Mouse (Mus musculus): Measurements from ENCODE around the gene Mvp. TPM values are rescaled to one million over a fixed set of nuclear protein-coding genes. Genes with fewer than 3 reads are reported as not detected.

The Mvp gene
- polyA plus RNA-seq, 1 experiment from 2014 or later: 44.6 TPM

GRCm38 (mm10) chr7:127020491-127020890, 6.1 kb upstream of the Mvp start:
- H3K9me3 ChIP-seq (ENCODE audit: low read length): no peaks in the 10 kb centered on the region
- peak overlapping the region; percentile 26 for H3K4me3 ChIP-seq (ENCODE audit: low read depth, low read length)
- ATAC-seq: no peak
- TF ChIP-seq CTCF (IDR thresholded peaks at IDR 0.05) (no peak), EP300 (IDR thresholded peaks at IDR 0.05) (no peak)
- 0 out of 2 replicates have a peak overlapping the region, but pooled peaks have one; percentile 20 for H3K9ac ChIP-seq (replicated peaks; ENCODE audit: low read depth)
- H3K36me3 ChIP-seq (ENCODE audit: insufficient read depth, low read length): no peaks in the 10 kb centered on the region; the same call in 1 of the 2 replicates
- H3K27ac ChIP-seq (ENCODE audit: low read length): peak overlapping the region; percentile 26; the same call in 1 of the 2 replicates
- no peaks in the 10 kb centered on the region for H3K27me3 ChIP-seq (replicated peaks; ENCODE audit: insufficient read depth, low read length)
- H3K4me1 ChIP-seq (ENCODE audit: insufficient read depth, low read depth, low read length): peaks cover 25% of the 10 kb centered on the region; the same call in 1 of the 2 replicates
- no peak for DNase-seq (ENCODE audit: low spot score)
- 25% methylated on average over 5 of the region's 5 CpGs for WGBS
- peak overlapping the region; percentile 66 for H3K4me2 ChIP-seq (replicated peaks; ENCODE audit: low read depth, low read length)

DNA sequence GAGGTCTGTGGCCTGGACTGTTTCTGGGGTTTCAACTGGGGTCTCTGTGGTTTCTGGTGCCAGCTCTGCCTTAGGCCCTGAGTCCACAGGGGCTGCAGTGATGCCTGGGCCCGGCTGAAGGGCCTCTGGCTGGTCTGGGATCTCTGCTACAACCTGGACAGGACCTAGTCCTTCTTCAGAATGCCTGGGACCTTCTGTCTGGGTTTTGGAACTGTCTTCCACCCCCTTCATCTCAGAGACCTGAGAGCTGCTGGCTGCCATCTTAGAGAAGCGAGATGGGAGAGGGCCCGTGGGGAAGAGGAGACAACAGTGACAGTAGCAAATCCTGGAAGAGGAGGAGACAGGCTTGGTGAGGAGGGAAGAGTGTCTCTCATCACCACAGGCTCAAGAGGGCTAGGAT, 5.6 kb upstream of the Mvp start:
- Histone ChIP-seq H3K27ac (ENCODE audit: low read length) (no peak overlapping the region), H3K9ac (replicated peaks; ENCODE audit: low read depth) (0 out of 2 replicates have a peak overlapping the region, but pooled peaks have one; percentile 20), H3K4me3 (ENCODE audit: low read depth, low read length) (no peak overlapping the region), H3K4me2 (replicated peaks; ENCODE audit: low read depth, low read length) (peak overlapping the region; percentile 66; the same call in 1 of the 2 replicates), H3K9me3 (ENCODE audit: low read length) (no peaks in the 10 kb centered on the region), H3K4me1 (ENCODE audit: insufficient read depth, low read depth, low read length) (peaks cover 26% of the 10 kb centered on the region; the same call in 1 of the 2 replicates), H3K27me3 (replicated peaks; ENCODE audit: insufficient read depth, low read length) (no peaks in the 10 kb centered on the region), H3K36me3 (ENCODE audit: insufficient read depth, low read length) (no peaks in the 10 kb centered on the region; the same call in 1 of the 2 replicates)
- WGBS: 59% methylated on average over 3 of the region's 3 CpGs
- ATAC-seq (no peak), DNase-seq (ENCODE audit: low spot score) (no peak)
- TF ChIP-seq CTCF (IDR thresholded peaks at IDR 0.05): no peak
- no peak for TF ChIP-seq EP300 (IDR thresholded peaks at IDR 0.05)

- Histone ChIP-seq H3K4me1 (ENCODE audit: insufficient read depth, low read depth, low read length) (peaks cover 20% of the 10 kb centered on the region; the same call in 1 of the 2 replicates), H3K4me3 (ENCODE audit: low read depth, low read length) (no peak overlapping the region), H3K4me2 (replicated peaks; ENCODE audit: low read depth, low read length) (0 out of 2 replicates have a peak overlapping the region, but pooled peaks have one; percentile 14), H3K27me3 (replicated peaks; ENCODE audit: insufficient read depth, low read length) (no peaks in the 10 kb centered on the region), H3K9ac (replicated peaks; ENCODE audit: low read depth) (no peak overlapping the region), H3K36me3 (ENCODE audit: insufficient read depth, low read length) (no peaks in the 10 kb centered on the region; the same call in 1 of the 2 replicates), H3K9me3 (ENCODE audit: low read length) (no peaks in the 10 kb centered on the region), H3K27ac (ENCODE audit: low read length) (no peak overlapping the region)
- WGBS: 70% methylated on average over 13 of the region's 14 CpGs
- DNase-seq (ENCODE audit: low spot score) (no peak), ATAC-seq (no peak)
- no peak for TF ChIP-seq EP300 (IDR thresholded peaks at IDR 0.05)
- TF ChIP-seq CTCF (IDR thresholded peaks at IDR 0.05): no peak
Observed at GRCm38 (mm10) chr7:127019306-127019960, 5.0 kb upstream of the Mvp start.

- Histone ChIP-seq H3K9ac (replicated peaks; ENCODE audit: low read depth) (no peak overlapping the region), H3K4me2 (replicated peaks; ENCODE audit: low read depth, low read length) (no peak overlapping the region), H3K9me3 (ENCODE audit: low read length) (no peaks in the 10 kb centered on the region), H3K36me3 (ENCODE audit: insufficient read depth, low read length) (no peaks in the 10 kb centered on the region; the same call in 1 of the 2 replicates), H3K27ac (ENCODE audit: low read length) (peak overlapping the region; percentile 3; the same call in 1 of the 2 replicates), H3K4me1 (ENCODE audit: insufficient read depth, low read depth, low read length) (peaks cover 13% of the 10 kb centered on the region; the same call in 1 of the 2 replicates), H3K4me3 (ENCODE audit: low read depth, low read length) (no peak overlapping the region), H3K27me3 (replicated peaks; ENCODE audit: insufficient read depth, low read length) (no peaks in the 10 kb centered on the region)
- 72% methylated on average over 15 of the region's 15 CpGs for WGBS
- no peak for TF ChIP-seq CTCF (IDR thresholded peaks at IDR 0.05)
- TF ChIP-seq EP300 (IDR thresholded peaks at IDR 0.05): no peak
- DNase-seq (ENCODE audit: low spot score): no peak
- ATAC-seq: no peak
Observed at GRCm38 (mm10) chr7:127018416-127019305, 4.2 kb upstream of the Mvp start.

DNA sequence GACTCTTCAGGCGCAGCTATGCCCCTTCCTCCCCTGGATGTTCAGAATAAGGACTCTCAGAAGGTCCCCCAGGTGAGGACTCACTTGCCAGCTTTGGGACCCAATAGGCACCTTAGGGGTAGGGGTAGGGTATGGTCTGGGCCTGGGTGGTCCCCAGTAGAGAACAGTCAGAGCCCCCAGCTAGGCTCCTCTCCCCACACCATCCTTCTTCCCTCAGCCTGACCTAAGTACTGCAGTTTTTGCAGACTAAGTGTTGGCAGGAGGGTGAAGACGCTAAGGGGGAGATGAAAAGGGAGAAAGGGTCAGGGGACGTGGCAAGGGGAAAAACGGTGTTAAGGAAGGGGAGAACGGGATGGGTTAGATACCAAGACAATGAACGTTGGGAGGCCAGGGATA, 3.5 kb upstream of the Mvp start:
- H3K9ac ChIP-seq (replicated peaks; ENCODE audit: low read depth): no peak overlapping the region
- TF ChIP-seq CTCF (IDR thresholded peaks at IDR 0.05): no peak
- no peak for TF ChIP-seq EP300 (IDR thresholded peaks at IDR 0.05)
- H3K27ac ChIP-seq (ENCODE audit: low read length): peak overlapping the region; percentile 3; the same call in 1 of the 2 replicates
- no peaks in the 10 kb centered on the region for H3K9me3 ChIP-seq (ENCODE audit: low read length)
- DNase-seq (ENCODE audit: low spot score) (no peak), ATAC-seq (no peak)
- H3K4me3 ChIP-seq (ENCODE audit: low read depth, low read length): no peak overlapping the region
- 31% methylated on average over 6 of the region's 6 CpGs for WGBS
- H3K36me3 ChIP-seq (ENCODE audit: insufficient read depth, low read length): no peaks in the 10 kb centered on the region; the same call in 1 of the 2 replicates
- H3K27me3 ChIP-seq (replicated peaks; ENCODE audit: insufficient read depth, low read length): no peaks in the 10 kb centered on the region
- peaks cover 9% of the 10 kb centered on the region; the same call in 1 of the 2 replicates for H3K4me1 ChIP-seq (ENCODE audit: insufficient read depth, low read depth, low read length)
- H3K4me2 ChIP-seq (replicated peaks; ENCODE audit: low read depth, low read length): no peak overlapping the region

Data from lung, postnatal 0 days (tissue).